Mouse (Mus musculus) embryo, embryonic 10.5 days (tissue): Measurements from ENCODE around the gene Rab37.

Experiments
- DNase-seq: peaks from one replicate; pipeline ENCODE4 v3.0.0-alpha.2; 2015; ENCODE audit warnings: low spot score

Rab37 gene

GRCm38 (mm10) chr11:115086213-115086612 lies 5.0 kb upstream of the Rab37 start:
- no peak for DNase-seq

GRCm38 (mm10) chr11:115089853-115090252 lies 1.4 kb upstream of the Rab37 start:
- no peak for DNase-seq

DNA sequence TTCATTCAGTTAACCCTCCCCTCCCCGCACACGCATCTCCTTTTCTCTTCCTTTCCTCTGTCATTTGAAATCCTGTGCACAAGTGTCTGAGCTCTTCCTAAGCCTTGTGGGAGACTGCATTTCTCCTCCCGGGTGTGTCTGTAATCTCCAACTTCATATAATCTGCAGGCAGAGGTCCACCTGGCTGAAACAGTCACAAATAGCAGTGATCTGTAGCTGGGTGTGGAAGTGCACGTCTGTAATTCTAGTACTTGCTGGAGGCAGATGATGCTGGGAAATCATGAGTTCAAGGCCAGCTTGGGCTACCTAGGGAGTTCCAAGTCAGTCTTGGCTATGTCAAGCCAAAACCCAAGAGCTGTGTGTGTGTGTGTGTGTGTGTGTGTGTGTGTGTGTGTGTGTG lies 909 bp downstream of the Rab37 start:
- DNase-seq: no peak

DNA sequence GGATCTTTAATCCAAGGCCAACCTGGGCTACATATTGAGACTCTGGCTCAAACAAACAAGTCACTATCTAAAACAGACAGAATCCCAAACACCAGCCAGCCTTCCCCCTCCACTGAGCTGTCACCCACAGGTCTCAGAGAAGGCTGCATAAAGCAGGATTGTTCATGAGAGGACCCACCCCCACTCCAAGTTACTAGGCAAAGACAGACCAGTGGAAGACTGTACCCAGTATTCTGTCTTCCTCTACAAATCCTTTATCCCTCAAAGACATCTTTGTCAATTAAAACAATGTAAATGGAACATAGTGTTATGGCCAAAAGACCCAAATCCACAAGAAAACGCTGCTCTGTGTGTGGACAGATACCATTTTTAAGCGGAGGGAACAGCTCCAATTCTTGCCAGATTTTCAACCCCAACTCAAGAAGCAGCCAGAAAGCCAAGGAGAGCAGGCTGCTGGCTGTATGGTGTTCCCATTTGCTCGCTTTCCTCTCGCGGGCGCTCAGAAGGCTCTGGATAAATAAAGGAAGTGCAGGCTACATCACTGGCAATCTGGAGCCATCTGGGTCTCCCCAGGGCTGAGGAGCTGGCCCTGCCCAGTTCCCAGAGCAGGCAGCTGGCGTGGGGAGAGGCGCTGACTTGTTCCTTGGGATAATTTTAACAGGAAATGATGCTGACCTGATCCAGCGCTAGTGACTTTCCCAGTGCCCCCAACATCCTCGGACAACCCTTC lies 7.1 kb downstream of the Rab37 start:
- DNase-seq: no peak

DNA sequence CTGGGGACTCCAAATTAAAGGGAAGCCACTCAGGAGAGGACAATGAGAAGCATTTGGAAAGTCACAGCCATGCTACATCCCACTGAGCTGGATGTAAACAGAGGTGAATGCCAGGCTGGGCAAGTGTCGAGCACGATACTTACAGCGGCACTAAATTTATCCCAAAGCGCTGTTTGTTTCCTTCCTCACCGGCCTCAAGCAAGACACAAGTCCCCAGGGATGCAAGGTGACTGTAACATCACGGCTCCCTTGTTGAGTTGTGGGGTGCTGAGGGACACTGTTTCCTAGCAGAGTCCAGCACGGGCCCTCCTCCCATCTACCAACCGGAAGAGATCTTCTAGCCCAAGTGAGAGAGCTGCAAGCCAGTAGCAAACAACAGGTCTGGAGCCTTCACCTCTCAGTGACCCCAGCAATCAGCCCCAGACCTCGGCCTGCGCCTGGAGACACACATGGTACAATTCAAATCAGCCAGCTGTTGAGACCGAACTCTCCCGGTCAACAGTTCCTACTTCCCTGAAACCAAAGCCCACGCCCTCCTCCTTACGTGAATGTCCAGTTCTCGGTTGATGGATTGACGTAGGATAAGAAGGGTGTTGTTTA lies 8.1 kb downstream of the Rab37 start:
- peak; percentile 80 for DNase-seq

DNA sequence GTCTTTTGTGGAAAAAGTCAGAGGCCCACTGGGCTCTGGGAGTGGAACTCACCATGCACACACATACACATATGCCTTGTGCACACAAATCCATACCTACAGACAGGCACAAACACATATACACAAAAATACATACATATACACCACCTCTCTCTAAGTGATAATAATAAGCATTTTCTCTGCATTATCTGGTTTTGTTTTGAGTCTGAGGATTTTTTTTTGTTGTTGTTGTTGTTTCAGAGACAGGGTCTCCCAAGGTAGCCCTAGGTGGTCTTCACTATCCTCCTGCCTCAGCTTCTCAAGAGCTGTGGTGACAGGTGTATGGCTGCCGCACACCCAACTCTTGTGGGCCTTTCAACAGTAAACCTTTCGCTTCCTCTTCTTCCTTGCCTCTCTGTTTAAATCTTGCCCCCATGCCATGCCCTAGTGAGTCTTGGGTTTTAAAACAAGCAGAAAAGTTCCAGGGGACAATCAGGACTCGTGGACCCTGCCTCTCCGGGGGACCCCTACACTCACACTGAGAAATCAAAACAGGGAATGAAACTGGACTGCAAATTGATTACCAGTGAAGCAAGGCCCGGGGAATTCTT lies 8.9 kb downstream of the Rab37 start:
- no peak for DNase-seq

- DNase-seq: peak; percentile 64
These were observed 9.5 kb downstream of the Rab37 start for GRCm38 (mm10) chr11:115100741-115101140.

DNA sequence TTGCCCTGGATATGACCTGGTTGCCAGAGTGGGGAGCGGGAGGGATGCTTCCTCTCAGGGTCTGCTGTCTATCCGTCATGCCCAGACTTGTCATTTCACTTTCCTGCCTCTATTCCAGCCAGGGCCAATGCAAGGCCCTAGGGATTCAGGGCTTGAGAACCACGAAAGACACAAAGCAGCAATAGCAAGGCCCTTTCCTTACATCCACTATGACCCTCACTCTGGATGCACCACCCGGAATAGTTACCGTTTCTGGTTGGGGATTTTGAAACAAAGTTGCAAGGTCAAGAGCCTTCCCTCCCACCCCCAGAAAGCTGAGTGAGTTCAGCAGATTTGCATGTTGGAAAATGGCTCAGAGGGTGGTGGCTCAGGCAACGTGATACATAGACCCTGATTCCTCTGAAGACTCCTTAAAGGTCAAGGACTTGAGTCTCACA lies 10.4 kb downstream of the Rab37 start:
- DNase-seq: peak; percentile 46

DNA sequence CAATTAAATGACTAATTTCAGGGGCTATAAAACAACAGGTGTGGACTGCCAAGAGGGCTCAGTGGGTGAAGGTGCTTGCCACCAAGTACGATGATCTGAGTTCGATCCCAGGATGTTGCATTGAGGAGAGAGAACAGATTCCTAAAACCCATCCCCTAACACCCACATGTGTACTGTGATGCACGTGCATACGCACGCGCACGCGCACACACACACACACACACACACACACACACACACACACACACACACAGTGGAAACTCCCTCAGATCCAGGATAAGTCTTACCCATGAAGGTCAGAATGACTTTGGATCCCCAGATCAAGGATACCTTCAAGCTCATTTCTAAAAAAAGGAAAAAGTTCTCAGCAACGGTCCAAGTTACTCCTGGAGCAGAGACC lies 10.9 kb downstream of the Rab37 start:
- no peak for DNase-seq

DNA sequence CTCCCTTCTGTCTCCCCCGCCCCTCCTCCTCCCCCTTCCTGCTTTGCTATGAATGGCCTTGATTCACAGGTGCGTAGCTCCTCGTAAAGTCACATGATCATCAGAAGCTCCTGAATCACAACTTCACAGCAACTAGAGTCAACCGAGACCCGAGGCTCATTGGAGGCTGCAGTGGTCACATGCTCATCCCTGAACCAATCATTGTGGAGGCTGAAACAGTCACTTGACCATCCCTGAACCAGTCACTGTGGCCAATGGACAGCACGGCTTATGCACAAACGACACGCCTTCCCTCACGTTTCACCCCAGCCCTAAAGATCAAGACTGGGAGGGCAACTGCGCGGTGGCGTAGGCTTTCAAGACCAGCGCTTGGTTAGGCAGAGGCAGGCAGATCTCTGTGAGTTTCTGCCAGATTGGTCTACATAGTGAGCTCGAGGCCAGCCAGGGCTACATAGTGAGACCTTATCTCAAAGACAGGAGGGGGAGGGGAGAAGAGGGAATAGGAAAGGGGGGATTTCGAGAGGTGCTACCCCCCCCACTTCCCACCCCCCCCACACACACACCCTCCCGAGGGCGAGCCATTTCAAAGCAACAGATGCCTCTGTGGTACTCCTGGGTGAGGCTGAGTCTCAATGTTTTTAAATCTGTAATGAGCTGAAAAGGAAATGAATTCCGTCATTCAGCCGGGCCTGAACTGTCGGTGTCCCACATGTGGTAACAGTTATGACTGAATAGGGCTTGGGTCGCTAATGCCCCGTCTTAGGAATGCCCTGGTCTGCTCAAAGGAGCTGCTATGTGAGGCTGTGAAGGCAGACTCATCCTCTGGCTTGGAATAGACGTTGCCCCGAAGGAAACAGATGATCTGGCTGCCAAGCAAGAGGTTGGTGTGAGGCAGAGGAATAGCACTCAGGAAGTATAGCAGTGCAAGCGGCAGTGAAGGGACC lies 12.5 kb downstream of the Rab37 start:
- peak; percentile 71 for DNase-seq

DNA sequence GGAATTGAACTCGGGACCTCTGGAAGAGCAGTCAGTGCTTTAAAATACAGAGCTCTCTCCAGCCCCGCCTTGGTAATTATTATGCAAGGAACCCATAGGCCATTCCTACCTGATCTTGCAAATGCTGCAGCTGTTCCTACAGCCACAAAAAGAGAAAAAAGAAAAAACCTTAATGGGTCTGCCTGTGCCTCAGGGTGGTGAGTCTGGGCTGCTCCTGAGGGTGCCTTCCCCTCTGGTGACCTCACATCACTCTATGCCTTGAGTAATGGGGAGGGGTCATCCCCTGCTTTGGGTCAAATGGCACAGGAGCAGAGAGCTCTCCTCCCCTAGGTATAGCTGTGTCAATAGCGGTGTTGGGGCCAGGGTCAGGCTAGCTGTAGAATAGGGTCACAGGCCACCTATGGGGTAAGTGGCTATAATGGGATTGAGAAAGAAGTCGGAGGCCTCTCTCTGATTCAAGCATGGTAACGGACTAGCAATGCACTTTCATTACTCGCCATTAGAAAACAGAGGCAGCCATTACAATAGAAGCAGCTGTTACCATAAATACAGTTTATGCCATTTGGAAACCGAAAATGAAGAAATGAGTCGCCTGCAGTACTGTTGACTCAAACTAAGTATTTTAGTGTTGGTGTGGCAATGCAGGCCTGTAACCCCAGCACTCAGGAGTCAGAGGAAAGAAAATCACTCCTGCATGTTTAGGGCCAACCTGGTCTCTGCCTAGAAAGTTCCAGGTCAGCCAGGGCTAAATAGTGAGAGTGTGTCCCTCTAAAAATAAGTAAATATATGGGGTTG lies 13.7 kb downstream of the Rab37 start:
- DNase-seq: no peak

DNA sequence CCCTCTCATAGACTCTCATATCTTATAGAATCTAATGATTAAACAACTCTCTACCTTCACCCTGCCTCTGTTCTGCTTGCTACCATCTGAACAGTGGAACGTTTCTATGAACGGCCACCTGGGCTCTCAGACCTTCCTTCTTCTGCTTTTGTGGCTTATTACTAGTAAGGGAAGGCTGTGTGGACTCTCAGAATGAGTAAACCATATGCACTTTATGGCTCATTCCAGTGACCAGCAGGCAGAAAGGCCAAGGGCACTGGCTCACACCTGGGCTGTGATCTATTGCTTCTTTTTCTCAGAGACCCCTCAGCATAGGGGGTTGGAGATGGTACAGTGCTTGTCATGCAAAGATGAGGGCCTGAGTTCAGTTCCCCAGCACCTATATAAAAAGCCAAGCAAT lies 15.4 kb downstream of the Rab37 start:
- no peak for DNase-seq

DNA sequence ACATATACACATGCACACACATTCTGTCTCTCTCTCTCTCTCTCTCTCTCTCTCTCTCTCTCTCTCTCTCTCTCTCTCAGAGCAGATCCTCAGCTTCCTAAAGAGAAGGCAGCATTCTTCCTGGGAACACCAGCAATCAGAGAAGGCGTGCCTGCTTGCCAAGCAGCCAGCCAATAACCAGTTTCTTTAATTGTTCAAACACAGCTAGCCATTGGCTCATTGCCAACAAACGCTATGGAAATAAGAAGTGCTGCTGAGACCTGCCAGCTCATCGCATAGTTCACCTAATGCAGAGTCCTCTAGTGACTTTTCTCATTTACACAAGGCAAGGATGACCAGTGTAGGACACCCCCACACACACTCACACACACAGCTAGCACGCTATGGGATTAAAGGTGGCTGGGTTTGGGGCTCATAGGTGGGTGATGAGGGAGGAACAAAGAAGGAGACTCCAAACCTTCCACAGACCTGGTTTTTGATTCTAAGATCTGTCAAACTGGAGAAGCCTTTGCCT lies 16.2 kb downstream of the Rab37 start:
- DNase-seq: no peak

DNA sequence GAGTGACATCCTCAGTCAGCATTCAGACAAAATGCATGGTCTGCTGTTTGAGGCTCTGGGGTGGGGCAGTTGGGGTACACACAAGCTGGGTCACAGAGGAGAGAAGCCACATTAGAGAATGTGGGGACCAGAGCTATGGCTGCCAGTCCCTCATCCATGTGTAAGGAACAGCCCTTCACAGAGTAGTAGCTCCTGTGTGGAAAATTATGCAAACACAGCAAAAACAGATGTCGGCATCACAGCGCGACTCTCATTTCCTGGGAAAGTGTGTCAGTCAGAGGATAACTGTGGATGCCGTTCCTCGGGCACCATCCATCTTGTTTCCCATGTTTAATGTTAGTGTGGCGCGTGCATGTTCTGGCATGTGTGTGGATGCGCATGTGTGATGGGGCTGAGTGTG lies 16.9 kb downstream of the Rab37 start:
- no peak for DNase-seq

- no peak for DNase-seq
These were observed 19.0 kb downstream of the Rab37 start for GRCm38 (mm10) chr11:115110271-115110670.

DNA sequence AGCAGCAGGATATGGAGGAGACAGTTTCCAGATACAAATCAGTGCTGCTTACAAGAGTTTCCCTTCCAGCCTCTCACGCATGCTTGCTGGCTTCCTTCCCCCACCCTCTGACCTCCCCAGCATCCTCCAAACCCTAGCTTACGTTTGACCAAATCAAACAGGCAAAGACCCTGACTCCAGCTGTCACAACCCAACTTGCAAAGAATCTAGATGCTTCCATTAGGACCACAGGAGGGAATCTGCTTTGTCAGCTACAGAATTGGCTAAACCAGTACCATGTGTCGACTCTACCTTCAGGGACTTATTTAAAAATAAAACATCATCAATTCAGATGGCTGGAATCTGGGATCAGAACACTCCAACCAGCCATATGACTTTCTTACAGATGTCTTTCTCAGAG lies 21.0 kb downstream of the Rab37 start:
- peak; percentile 15 for DNase-seq

- no peak for DNase-seq
These were observed 28.2 kb downstream of the Rab37 start for GRCm38 (mm10) chr11:115119409-115119808.

DNA sequence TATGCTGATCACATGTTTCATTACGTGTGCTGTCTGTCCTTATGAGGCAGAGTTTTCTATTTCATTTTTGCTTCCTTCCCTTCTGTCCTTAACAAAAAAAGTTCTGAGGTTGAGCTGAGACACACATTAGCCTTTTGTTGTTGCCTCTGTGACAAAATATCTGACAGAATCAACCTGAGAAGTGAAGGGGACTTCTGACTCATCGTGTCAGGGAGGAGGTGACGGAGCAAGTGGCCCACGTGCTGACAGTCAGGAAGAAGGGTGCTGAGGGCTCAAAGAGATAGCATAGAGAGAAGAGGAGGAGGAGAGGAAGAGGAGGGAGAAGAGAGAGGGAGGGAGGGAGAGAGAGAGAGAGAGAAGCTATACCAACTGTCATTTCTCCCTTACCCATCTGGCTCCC lies 37.3 kb downstream of the Rab37 start:
- no peak for DNase-seq

DNA sequence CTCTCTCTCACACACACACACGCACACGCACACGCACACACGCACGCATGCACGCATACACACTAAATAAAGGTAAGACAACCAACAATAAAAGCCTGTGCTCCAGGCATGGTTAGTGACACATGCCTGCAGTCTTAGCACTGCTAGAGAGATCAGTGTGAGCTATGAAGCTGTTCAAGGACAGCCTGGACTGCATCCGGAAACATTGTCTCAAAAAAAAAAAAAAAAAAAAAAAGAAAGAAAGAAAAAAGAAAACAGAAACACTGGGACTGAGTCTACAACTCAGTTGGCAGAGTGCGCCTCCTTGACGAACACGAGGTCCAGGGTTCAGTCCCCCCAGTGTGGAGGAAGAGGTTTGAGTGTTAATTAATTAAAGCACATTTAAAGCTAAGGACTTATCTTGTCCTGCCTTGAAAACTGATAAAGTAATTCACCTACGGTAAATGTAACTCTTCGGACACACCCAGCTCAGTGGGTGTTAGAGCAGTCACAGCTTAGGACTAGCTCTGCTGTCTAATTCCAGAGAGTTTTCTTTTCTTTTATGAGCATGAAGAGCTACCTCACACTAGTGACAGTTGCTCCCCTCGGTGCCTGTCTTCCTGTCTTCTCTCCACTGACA lies 38.4 kb downstream of the Rab37 start:
- DNase-seq: no peak

DNA sequence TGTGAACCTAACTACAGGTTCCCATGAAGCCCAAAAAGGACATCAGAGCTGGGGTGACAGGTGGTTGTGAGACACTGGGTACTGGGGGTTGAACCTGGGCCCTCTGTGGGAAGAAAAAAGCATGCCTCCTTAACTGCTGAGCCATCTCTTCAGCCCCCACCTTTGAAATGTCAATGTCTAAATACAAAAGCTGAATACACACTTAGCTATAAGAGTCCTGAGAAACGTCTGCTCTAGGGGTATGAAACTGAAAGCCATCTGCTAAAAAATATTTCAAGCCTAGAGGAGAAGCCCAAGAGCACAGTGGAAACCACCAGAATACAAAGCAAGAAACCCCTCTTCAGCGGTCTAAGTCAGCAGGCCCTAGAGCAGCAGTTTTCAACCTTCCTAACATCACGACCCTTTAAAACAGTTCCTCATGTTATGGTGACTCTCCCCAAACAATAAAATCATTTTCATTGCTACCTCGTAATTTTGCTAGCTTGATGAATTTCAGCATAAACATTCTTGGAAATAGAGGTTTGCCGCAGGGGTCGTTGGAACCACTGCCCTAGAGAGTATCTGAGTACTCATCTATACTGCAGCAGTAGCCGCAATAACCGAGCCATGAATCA lies 40.6 kb downstream of the Rab37 start:
- no peak for DNase-seq
